Mouse (Mus musculus): ENCODE data around the gene Akap13.
"Not testable (repeated sequence)": the region's sequence is repeated elsewhere in the genome, so short reads cannot be mapped to it uniquely, and the experiment has no call there.

The Akap13 gene

DNA sequence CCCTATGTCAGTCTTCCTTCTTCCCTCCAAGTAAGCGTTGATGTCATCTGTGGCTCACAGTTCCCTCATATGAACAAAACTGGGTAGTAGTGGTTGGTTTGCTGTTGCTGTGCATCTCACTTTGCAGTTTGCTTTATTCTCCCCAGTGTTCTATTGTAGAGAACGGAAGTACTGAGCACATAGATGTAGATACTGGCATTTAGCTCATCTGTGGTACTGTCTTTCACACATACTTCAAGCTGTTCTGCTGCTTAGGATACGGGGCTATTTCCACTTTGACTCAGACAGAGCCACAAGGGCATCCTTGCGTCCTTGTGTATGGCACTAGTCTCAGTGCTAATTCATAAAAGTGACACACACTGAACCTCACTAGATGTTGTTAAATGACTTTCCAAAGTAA lies 259.7 kb downstream of the Akap13 start:
- no peak for DNase-seq (ENCODE audit: low spot score in 2 of 2)

DNA sequence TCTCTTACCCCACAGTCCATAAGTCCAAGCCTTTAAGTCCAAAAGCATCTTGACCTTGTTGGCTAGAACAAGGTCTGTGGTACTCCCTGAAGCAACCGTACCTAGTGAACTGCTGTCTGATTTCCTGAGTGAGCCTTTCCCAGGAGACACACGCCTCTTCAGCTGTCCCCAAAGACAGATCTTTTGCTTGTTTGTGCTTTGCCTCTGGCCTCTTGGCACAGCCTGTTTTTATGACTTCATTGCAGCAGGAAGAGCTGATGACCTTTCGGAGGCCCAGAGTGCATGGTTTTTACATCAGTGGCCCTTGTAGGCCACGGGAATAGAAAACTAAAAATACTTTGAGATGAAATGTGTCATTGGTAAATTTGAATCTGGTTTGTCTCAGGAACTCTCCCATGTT lies 260.6 kb downstream of the Akap13 start:
- DNase-seq (ENCODE audit: low spot score in 2 of 2), result no peak

DNA sequence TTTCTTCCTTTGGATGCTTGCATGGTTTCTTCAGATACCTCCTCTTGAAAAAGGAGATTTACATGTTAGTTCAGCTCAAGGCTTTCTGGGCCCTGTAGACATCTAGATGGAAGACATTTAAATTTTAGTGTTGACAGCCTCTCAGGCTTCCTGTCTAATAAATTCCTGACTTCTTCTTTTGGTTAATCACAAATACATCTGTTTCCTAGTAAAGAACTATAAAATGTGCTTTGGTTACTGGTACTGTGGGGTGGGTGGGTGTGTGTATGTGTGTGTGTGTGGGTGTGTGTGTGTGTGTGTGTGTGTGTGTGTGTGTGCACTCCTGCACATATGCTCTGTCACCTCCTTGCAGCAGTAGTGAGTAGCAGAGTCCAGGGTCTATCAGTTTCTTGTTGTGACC lies 262.0 kb downstream of the Akap13 start:
- DNase-seq (ENCODE audit: low spot score in 2 of 2), result no peak

DNA sequence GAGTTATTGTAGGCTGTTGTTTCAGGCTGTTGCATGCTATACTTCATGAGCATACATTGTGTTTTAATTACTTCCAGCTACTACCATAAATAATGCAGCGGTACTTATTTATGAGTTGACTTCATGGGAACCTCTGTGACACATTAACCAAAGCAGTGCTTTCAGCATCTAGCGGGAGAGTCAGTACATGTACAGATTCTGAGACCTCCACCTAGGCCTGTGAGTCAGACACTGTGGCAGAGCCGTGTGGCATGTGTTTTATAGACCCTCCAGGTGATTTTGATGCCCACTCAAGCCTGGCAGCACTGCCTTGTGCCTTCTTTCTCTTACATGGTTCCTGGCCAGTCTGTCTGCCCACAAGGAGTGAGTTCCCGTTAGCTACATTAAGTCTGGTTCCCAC lies 266.0 kb downstream of the Akap13 start:
- no peak for DNase-seq (ENCODE audit: low spot score in 2 of 2)

DNA sequence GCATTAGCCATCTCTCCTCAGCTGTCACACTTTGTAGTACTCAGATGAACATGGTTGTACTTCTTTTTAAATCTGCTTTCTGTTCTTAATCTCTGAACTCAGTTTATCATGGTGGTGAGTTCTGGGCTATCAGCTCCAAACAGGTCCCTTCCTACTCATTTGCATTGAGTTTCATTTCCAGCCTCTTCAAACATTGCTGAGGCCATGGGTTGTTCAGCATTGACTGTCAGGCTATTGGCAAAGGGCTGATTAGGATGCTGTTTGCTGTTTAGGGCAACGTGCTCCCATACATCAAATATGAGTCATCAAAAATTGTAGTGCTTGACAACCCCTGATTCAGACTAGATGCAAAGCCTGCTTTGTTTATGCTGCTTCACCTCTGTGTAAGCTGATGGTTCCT lies 268.7 kb downstream of the Akap13 start:
- DNase-seq (ENCODE audit: low spot score in 2 of 2), result no peak

DNA sequence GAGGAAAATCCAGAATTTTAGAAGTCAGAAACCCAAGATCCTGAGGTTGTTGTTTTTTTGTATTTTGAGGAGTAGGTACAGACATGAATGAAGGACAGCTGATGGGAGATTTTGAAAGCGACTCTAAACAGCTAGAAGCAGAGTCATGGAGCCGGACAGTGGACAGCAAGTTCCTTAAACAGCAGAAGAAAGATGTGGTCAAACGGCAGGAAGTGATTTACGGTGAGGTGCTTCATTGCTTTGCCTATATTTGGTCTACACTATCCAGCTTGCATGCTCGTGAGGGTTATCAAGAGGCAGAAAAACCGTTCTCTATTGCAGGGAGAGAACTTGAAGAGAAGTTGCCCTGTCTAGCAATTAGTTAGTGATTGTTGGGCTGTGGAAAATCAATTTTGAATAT lies 270.6 kb downstream of the Akap13 start:
- no peak for DNase-seq (ENCODE audit: low spot score in 2 of 2)

DNA sequence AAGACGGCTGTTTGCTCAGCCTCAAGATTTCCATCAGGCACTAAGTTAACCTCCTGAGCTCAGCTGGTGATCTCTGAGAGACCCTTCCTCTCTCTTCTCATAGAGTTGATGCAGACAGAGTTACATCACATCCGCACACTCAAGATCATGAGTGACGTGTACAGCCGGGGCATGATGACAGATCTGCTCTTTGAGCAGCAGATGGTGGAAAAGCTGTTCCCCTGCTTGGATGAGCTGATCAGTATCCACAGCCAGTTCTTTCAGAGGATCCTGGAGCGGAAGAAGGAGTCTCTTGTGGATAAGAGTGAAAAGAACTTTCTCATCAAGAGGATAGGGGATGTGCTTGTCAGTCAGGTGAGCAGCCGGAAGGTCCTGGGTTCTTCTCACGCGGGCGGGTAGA lies 271.5 kb downstream of the Akap13 start:
- no peak for DNase-seq (ENCODE audit: low spot score in 2 of 2)

DNA sequence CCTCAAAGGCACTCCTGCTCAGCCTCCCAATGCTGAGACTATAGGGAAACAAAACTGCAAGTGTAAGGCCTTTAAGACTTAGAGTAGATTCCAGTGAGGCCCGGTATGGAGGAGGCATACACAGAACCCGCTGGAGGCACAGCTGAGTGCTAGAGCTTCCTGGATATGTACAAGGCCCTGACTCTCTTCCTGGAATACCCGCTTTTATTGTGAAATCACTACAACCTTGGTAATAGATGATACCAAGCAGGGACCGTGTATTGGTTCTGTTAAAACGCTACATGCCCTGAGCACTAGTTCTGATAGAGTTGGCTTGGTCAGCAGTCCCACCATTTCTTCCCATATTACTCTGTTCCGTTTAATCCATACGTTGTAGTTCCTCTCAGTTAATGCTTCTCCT lies 274.3 kb downstream of the Akap13 start:
- no peak for DNase-seq (ENCODE audit: low spot score in 2 of 2)

DNA sequence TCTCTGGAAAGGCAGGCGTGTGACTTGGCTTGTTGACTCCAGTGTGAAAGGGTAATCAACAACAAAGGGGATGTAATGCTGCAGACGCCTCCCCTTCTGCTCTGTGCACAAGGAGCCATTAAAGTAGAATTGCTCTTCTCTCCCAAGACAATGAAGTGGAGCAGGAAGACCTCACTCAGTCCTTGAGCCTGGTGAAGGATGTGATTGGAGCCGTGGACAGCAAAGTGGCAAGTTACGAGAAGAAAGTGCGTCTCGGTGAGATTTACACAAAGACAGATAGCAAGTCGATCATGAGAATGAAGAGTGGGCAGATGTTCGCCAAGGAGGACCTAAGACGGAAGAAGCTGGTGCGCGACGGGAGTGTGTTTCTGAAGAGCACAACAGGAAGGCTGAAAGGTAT lies 274.9 kb downstream of the Akap13 start:
- DNase-seq (ENCODE audit: low spot score in 2 of 2), result no peak

DNA sequence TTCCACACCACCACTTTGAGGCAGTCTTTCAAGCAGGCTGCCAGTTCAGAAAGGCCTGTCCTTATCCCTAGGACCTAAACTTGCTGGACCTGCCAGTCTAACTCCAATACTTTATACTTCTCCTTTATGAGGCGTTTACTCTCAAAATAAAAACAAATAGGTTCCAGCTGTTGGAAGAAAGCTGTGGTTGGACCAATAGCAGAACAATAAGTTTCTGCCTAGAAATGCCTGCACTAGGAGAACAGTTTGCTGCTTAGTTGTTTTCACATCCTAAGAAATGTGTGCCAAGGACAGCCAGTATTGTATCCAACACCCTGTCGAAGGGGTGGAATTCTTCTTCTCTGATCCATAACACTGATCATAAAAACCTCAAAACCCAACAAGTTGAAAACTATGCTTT lies 276.6 kb downstream of the Akap13 start:
- no peak for DNase-seq (ENCODE audit: low spot score in 2 of 2)

DNA sequence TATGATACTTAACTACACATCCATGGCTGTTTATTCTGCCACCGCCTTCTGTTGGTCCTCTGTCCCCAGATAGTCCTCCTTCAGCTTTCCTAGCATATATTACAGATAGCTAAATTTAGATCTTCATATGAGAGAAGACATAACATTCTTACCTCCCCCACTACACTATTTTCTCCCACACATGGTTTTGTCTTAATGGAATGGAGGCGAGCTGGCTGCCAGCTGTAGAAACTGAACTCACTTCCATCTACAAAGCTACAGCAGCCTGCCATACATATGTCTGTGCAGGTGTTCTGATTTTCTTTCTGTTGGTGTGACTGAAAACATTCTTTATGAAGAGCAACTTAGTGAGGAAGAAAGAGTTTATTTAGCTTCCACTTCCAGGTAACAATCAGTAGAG lies 277.8 kb downstream of the Akap13 start:
- DNase-seq (ENCODE audit: low spot score in 2 of 2), result no peak

DNA sequence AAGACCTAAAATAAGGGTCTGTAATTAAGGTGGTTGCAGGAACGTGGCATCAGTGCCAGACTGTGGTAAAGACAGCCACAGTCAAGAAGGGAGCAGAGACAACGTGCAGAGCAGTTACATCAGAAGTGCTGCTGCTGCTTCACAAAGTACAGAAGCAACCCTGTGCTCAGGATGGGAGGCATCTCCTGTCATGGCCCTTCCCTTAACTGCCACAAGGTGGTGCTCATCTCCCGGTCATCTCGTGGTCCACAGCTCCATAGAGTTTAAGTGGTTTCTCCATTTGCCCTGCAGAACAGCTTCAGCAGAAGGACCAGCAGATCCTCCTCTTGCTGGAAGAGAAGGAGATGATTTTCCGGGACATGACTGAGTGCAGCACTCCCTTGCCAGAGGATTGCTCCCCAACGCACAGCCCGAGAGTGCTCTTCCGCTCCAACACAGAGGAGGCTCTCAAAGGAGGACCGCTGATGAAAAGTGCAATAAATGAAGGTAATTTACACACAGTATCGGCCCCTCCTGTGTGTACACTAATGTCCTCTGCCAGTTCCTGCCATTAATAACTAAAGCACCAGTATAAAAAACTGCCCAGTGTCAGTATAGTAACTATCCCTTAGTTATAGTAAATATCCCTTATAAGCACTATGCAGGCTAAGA lies 283.9 kb downstream of the Akap13 start:
- DNase-seq (ENCODE audit: low spot score in 2 of 2), result no peak

DNA sequence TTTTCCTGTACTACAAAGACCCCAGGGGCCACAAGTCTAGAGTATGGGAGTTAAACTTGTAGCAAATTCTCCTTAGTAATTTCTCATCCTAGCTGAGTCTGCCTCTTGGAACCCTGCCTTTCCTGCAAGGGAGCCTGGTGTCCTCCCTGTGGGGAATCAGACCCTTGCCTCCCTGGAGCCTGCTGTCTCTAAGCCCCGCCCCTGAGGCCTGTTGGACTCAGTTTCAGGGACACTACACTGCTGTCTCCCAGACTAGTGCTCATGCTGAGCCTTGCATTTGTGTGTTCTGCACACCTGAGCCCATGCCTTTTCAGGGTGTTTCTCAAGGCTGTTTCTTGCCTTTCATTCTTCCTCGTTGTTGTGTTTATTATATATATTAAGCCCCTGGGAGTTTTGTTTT lies 289.2 kb downstream of the Akap13 start:
- DNase-seq (ENCODE audit: low spot score in 2 of 2), result no peak

DNA sequence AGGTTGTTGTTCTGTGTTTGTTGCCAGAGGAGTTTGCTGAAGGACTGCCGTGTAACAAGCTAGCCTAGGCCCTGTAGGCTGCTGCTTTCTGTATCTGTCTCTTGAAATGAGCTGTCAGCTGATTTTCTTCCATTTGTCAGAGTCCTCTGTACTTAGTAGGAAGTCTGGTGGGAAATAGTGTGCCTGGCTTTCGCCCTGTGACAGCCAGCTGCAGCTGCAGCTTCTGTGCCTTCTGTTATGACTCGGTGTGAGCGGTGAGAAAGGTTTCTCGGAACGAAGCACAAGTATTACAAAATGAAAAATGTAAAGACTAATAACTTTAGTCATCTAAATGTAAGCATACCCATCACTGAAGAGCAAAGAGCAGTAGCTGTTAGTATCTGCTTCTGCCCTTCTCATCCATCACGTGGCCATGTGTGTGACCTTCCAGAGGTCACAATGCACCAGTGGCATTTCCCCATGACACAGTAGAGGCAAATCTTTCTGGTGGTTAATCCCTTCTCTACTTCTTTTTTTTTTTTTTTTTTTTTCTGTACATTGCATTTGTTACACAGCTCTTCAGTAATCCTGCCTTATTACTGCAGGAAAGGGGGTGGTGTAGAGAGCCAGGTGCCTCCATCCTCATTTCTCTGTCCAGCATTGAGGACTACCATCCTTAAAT lies 289.8 kb downstream of the Akap13 start:
- no peak for DNase-seq (ENCODE audit: low spot score in 2 of 2)

DNA sequence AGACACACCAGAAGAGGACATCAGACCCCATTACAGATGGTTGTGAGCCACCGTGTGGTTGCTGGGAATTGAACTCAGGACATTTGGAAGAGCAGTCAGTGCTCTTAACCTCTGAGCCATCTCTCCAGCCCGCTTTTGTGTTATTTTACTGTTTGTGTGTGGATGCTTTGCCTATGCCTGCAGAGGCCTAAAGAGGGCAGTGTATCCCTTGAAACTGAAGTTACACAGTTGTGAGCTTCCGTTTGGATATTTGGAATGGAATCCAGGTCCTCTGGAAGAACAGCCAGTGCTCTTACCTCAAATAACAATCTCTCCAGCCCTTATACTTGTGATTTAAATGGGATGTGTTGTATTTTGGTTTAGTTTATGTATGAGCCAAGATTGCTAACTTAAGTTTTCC lies 290.6 kb downstream of the Akap13 start:
- not testable (repeated sequence) for DNase-seq (ENCODE audit: low spot score in 2 of 2)

DNA sequence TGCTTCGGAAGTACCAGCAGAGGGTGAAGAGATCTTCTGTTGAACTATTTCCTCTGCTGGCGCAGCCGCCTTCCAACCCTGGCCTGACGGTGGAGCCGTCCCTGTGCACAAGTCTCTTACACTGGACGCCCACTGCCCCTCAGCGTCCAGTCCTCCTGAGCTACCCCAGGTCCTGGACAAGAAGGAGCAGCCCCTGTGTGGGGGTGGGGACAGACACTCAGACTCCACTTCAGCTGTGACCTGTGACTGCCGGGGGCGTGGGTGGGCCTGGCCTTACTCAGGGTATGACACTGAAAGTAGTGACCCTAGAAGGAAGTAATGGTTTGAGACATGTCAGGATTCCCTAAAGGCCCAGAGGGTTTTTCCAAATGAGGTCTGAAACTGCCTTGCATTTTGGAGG lies 295.2 kb downstream of the Akap13 start:
- DNase-seq (ENCODE audit: low spot score in 2 of 2), result no peak

DNA sequence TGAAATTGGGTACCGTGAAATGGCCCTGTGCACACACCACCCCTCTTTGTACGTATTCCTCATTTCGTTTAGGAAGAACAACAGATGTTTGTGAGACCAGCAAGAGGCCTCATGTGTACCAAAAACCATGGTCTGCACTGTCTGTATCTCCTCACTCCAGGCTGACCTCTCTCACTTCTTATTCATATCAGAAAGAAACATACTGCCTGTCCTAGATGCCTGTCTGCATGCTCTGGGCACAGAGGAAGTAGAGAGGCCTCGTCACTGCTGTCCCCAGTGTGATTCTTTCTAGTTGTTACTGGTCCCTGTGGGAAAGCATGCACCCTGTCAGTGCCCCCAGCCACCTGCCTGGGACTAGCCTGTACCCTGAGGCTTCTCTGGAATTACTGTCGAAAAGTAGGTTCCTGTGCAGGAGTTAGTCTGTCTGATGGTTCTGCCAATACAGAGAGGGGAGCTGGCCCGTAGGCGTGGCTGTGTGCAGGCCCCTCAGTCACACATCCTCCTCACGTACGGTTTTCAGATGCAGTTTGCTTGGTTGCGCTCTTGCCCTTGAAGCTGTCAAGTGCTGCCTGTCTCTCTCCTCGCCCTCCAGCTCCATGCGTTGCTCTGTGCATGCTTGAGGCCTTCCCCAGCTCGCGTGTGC lies 295.9 kb downstream of the Akap13 start:
- no peak for DNase-seq (ENCODE audit: low spot score in 2 of 2)

DNA sequence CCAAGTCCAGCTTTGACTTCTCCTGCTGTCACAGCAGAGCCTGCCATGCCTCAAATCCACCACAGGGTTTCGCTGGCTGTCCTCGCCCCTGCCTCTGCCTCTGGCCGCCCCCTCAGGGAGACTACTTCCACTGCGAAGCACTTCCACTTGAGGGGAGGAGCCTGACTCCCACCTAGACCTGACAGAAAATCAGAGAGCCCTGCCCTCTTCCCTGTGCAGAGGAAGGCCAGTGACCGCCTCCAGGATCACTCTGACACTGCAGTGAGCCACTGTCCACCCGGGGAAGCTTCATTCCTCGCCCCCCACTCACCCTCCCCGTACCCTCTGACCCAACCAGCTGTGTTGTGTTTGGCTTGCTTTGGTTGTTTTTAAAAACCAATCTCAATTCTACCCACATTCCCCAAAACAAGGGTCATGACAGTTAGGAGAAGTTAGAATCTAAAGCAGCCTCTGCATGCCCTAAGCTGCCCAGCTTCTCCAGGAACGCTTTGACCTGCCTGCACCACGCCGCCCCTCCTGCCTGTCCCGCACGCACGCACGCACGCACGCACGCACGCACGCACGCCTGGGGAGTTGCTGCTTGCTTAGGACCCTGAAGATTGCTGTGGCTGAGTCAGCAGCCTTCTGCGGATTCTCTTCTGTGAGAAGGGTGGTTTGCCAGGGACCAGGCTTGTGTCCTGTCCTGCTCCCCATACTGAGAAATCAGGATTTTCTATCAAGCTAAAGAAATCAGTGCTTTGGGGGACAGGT lies 297.3 kb downstream of the Akap13 start:
- no peak for DNase-seq (ENCODE audit: low spot score in 2 of 2)

DNA sequence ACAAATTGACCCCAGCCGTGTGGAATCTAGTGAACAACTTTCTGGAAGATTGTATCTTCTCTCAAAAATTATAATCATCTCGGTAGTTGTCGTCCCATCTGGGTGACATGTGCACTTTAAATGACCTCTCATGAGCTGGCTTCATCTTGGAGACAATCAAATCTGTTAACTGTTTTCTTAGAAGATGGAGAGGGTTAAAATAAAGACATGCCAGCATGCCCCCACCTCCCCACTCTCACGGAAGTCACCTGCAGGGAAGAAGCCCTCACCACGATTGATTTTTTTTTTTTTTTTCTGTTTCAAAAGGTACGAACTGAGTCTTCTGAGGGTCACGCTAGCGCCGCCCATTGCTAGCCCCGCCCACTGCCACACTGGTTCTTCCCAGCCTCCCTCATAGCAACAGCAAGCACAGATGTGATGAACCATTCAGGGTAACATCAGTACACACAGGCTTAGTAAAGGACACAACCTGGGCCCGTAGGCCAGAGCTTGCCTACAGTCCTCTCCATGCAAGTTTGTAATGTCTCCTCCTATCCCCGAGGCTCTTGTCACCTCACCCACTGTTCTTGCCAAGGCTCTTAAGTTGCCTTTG lies 298.0 kb downstream of the Akap13 start:
- DNase-seq (ENCODE audit: low spot score in 2 of 2), result no peak

DNA sequence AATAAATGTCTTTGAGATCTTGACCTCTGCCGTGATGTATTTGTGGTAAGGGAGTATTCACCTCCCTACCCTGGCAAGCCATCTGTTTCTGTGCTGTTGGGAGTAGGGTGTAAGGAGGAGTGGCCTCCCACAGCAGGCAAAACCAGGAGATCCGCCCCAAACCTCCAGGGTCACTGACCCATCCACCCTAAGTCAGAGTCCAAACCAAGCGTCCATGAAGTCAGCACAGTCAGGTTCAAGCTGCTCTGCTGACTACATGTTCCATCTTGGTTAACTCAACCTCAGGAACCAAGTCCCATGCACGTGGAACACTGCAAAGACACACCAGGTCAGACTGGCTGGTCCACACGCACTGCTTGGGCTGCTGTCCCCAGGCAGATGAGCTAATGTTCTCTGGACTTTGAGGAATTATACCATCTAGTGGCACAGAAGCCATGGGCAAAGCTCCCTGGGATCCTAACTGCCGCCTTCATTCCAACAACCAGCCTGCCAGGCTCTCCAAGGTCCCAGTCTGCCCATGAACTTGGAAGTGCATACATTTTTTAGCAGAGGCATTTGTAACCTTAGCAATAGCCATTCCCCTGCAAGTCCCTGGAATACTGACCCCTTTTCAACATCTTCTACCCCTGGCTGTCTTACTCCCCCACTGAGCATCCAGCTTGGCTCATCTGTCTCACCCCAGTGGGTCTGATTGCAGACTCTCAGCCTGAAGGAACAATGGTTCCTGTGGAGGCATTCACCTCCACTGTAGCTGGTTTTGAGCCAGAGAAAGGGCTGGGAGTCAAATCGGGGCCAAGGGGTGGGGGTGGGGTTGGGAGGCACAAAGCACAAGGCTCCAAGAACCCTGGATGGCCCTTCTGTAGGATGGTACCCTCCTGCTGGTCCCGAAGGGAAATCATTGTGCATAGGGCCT lies 299.5 kb downstream of the Akap13 start:
- DNase-seq (ENCODE audit: low spot score in 2 of 2), result no peak

DNA sequence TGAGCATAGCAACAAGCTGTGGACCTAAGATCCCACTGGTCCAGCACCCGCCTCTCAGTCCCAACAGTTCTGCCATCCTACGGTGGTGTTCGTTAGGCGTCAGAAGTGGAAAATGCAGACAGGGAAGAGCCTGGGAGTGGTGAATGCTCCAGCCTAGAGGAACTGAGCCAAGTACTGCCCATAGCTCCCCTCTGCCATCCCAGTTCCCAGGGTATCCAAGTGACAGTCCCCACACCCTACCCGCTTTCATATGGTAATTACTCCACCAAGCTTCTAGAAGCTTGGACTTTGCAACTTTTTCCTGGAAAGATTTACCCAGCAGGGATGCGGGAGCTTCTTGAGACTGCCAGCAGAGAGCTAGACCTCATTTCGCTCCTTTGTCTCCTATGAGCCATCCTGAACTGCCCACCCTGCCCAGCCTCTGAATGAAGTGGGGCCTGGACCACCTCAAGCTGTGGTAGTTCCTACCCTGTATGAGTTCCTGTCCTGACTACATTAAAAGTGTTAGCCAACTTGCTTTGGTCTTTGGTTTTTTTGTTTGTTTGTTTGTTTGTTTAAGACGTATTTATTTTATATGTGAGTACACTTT lies 300.6 kb downstream of the Akap13 start:
- DNase-seq (ENCODE audit: low spot score in 2 of 2), result no peak
